Mouse (Mus musculus) kidney, adult 2 months (tissue): ENCODE data around the gene Gabarap. TPM values are rescaled to one million over a fixed set of nuclear protein-coding genes. Genes with fewer than 3 reads are reported as not detected.

Source experiments
- DNase-seq: peaks from one replicate; pipeline ENCODE4 v3.0.0; 2021
- H3K27ac ChIP-seq: fragments of 200-500 bp; 2 replicates; pipeline ENCODE4 v1.5.1; 2012; ENCODE audit warnings: low read depth, low read length, control low read depth, inconsistent platforms; ENCODE audit not compliant: insufficient read depth
- H3K27me3 ChIP-seq: fragments of 200-500 bp; replicated peaks from 2 replicates; pipeline ENCODE4 v1.6.1; 2012; ENCODE audit warnings: mild to moderate bottlenecking, moderate library complexity, low read length, inconsistent platforms; ENCODE audit not compliant: control insufficient read depth, insufficient read depth
- H3K36me3 ChIP-seq: fragments of 200-500 bp; 2 replicates; pipeline ENCODE4 v1.6.1; 2012; ENCODE audit warnings: mild to moderate bottlenecking, moderate library complexity, low read length, inconsistent platforms; ENCODE audit not compliant: control insufficient read depth, insufficient read depth
- H3K4me1 ChIP-seq: fragments of 200-500 bp; 2 replicates; pipeline ENCODE4 v1.6.1; 2011; ENCODE audit warnings: low read length; ENCODE audit not compliant: control insufficient read depth, insufficient read depth
- H3K4me3 ChIP-seq: fragments of 200-500 bp; 2 replicates; pipeline ENCODE4 v1.5.1; 2011; ENCODE audit warnings: mild to moderate bottlenecking, low read depth, low read length, control low read depth; ENCODE audit not compliant: insufficient read depth
- CTCF ChIP-seq: fragments of 200-500 bp; conservative IDR thresholded peaks from 2 replicates; pipeline ENCODE4 v1.5.1; 2011; ENCODE audit warnings: low read depth, mild to moderate bottlenecking, control low read depth, low read length, moderate library complexity, mixed read lengths; ENCODE audit not compliant: insufficient read depth, insufficient read length
- POLR2A ChIP-seq: fragments of 200-500 bp; IDR thresholded peaks from one replicate; pipeline ENCODE4 v1.6.1; 2011; ENCODE audit warnings: low read depth, low read length, control low read depth
- WGBS: fragments of 180-500 bp; shearing (Covaris S2); methylation state at CpG from one replicate; pipeline ENCODE4 v1.1.7; 2018; 5-methylcytosine and 5-hydroxymethylcytosine counted together
- polyA plus RNA-seq: library from polyadenylated mRNA; depleted of rRNA; stranded (reverse); fragments of >200 nt; gene quantifications from 2 replicates; pipeline ENCODE4 v1.2.3, GENCODE M21; 2012

The Gabarap gene
- polyA plus RNA-seq, 1 experiment = 1,018 TPM

GRCm38 (mm10) chr11:70016669-70017068 lies 25.7 kb downstream of the Gabarap start, which contains the start of gene Dlg4:
Dlg4 (plus strand) TSS chr11:70016942.
- Histone ChIP-seq H3K27ac (no peak within 1 kb of the TSS), H3K36me3 (no peaks in the 10 kb centered on the region; the same call in 1 of the 2 replicates), H3K4me1 (peaks cover 15% of the 10 kb centered on the region; the same call in 1 of the 2 replicates), H3K27me3 (no peaks in the 10 kb centered on the region), H3K4me3 (no peak within 1 kb of the TSS)
- DNase-seq = no peak
- no peak for TF ChIP-seq POLR2A
- TF ChIP-seq CTCF = no peak
- 78% methylated on average over 3 of the region's 3 CpGs for WGBS

GRCm38 (mm10) chr11:70017199-70017767 lies 26.3 kb downstream of the Gabarap start:
- 51% methylated on average over 7 of the region's 7 CpGs for WGBS
- H3K4me1 ChIP-seq = peaks cover 15% of the 10 kb centered on the region; the same call in 1 of the 2 replicates
- no peak overlapping the region for H3K27ac ChIP-seq

GRCm38 (mm10) chr11:70018131-70018990 lies 27.4 kb downstream of the Gabarap start:
- peak; percentile 33 for DNase-seq
- no peak overlapping the region for H3K27ac ChIP-seq

More at GRCm38 (mm10) chr11:70017199-70017767, 26.3 kb downstream of the Gabarap start:
- DNase-seq = no peak
- H3K27me3 ChIP-seq = no peaks in the 10 kb centered on the region
- H3K36me3 ChIP-seq = no peaks in the 10 kb centered on the region; the same call in 1 of the 2 replicates
- TF ChIP-seq CTCF = no peak
- TF ChIP-seq POLR2A = no peak
- H3K4me3 ChIP-seq = no peak overlapping the region

GRCm38 (mm10) chr11:70019495-70020021 lies 28.6 kb downstream of the Gabarap start:
- Histone ChIP-seq H3K4me1 (peaks cover 6% of the 10 kb centered on the region; the same call in 1 of the 2 replicates), H3K4me3 (no peak overlapping the region), H3K36me3 (no peaks in the 10 kb centered on the region), H3K27ac (no peak overlapping the region), H3K27me3 (no peaks in the 10 kb centered on the region)
- no peak for TF ChIP-seq POLR2A
- TF ChIP-seq CTCF = no peak
- DNase-seq = no peak
- 32% methylated on average over 2 of the region's 2 CpGs for WGBS

More at GRCm38 (mm10) chr11:70018131-70018990, 27.4 kb downstream of the Gabarap start:
- Histone ChIP-seq H3K4me3 (peak overlapping the region; percentile 48), H3K27me3 (no peaks in the 10 kb centered on the region), H3K36me3 (no peaks in the 10 kb centered on the region; the same call in 1 of the 2 replicates), H3K4me1 (peaks cover 15% of the 10 kb centered on the region; the same call in 1 of the 2 replicates)
- TF ChIP-seq CTCF (no peak), POLR2A (no peak)
- WGBS = 4% methylated on average over 25 of the region's 25 CpGs

- Histone ChIP-seq H3K36me3 (no peaks in the 10 kb centered on the region), H3K4me1 (0 out of 2 replicates have a peak, but pooled peaks cover 4% of the 10 kb centered on the region), H3K27me3 (no peaks in the 10 kb centered on the region), H3K27ac (no peak overlapping the region), H3K4me3 (no peak overlapping the region)
- DNase-seq = no peak
- no peak for TF ChIP-seq POLR2A
- TF ChIP-seq CTCF = no peak
- 30% methylated on average over 8 of the region's 8 CpGs for WGBS
Measured at GRCm38 (mm10) chr11:70020022-70020631, 29.2 kb downstream of the Gabarap start.

- no peaks in the 10 kb centered on the region for H3K36me3 ChIP-seq
- peak overlapping the region; percentile 63 for H3K4me3 ChIP-seq
- no peaks in the 10 kb centered on the region for H3K27me3 ChIP-seq
- no peak for TF ChIP-seq POLR2A
- peak; percentile 63 for TF ChIP-seq CTCF
- H3K27ac ChIP-seq = no peak overlapping the region
- 0 out of 2 replicates have a peak, but pooled peaks cover 4% of the 10 kb centered on the region for H3K4me1 ChIP-seq
- WGBS = under 1% methylated on average over 8 of the region's 8 CpGs
- peak; percentile 89 for DNase-seq
Measured at GRCm38 (mm10) chr11:70020731-70021263, 29.9 kb downstream of the Gabarap start.
